Mouse (Mus musculus) MEL (cell line): Measurements from ENCODE around the gene Grpel1.
A peak's percentile ranks its signal among the peaks of the same experiment; 100 is the strongest.

Source experiments
- CTCF ChIP-seq, 3 experiments: IDR thresholded peaks in 2 of 3; conservative IDR thresholded peaks in 1 of 3; 2 replicates each; pipeline ENCODE4 v1.5.1; 2011 to 2012; ENCODE audit warnings: low read length in 3 of 3, low read depth in 2 of 3, mild to moderate bottlenecking in 2 of 3, improper control_type of control experiment in 1 of 3, inconsistent platforms in 1 of 3, mixed read lengths in 1 of 3, moderate library complexity in 1 of 3; ENCODE audit not compliant: control insufficient read depth in 1 of 3, insufficient read depth in 1 of 3, poor library complexity in 1 of 3, severe bottlenecking in 1 of 3
- EP300 ChIP-seq, 2 experiments: IDR thresholded peaks; 2 replicates each; pipeline ENCODE4 v1.6.1; 2011; ENCODE audit warnings: improper control_type of control experiment in 2 of 2, low read length in 2 of 2, low read depth in 1 of 2, mild to moderate bottlenecking in 1 of 2
- GATA1 ChIP-seq: IDR thresholded peaks from 2 replicates; pipeline ENCODE4 v1.6.1; 2011; ENCODE audit warnings: low read depth, low read length, improper control_type of control experiment
- HCFC1 ChIP-seq: IDR thresholded peaks from 2 replicates; pipeline ENCODE4 v1.6.1; 2012; ENCODE audit warnings: low read depth, mild to moderate bottlenecking, inconsistent platforms, low read length, improper control_type of control experiment, moderate library complexity
- MEF2A ChIP-seq: IDR thresholded peaks from 2 replicates; pipeline ENCODE4 v1.6.1; 2014; ENCODE audit warnings: low read depth, mild to moderate bottlenecking, inconsistent platforms, low read length, improper control_type of control experiment; ENCODE audit not compliant: poor library complexity, insufficient replicate concordance, severe bottlenecking; ENCODE audit errors: extremely low read depth
- MXI1 ChIP-seq: IDR thresholded peaks from 2 replicates; pipeline ENCODE4 v1.6.1; 2011; ENCODE audit warnings: mild to moderate bottlenecking, low read depth, low read length, improper control_type of control experiment
- MYB ChIP-seq: IDR thresholded peaks from 2 replicates; pipeline ENCODE4 v1.6.1; 2011; ENCODE audit warnings: mild to moderate bottlenecking, low read depth, low read length, improper control_type of control experiment
- POLR2A ChIP-seq, 2 experiments: IDR thresholded peaks; 2 replicates each; pipeline ENCODE4 v1.6.1; 2011 to 2012; ENCODE audit warnings: low read length in 2 of 2, mild to moderate bottlenecking in 2 of 2, control low read depth in 1 of 2, improper control_type of control experiment in 1 of 2, low read depth in 1 of 2, moderate library complexity in 1 of 2; ENCODE audit not compliant: control insufficient read depth in 1 of 2, insufficient read depth in 1 of 2, poor library complexity in 1 of 2
- USF1 ChIP-seq: IDR thresholded peaks from 2 replicates; pipeline ENCODE4 v1.6.1; 2014; ENCODE audit warnings: low read depth, mild to moderate bottlenecking, inconsistent platforms, low read length, improper control_type of control experiment, moderate library complexity

DNA sequence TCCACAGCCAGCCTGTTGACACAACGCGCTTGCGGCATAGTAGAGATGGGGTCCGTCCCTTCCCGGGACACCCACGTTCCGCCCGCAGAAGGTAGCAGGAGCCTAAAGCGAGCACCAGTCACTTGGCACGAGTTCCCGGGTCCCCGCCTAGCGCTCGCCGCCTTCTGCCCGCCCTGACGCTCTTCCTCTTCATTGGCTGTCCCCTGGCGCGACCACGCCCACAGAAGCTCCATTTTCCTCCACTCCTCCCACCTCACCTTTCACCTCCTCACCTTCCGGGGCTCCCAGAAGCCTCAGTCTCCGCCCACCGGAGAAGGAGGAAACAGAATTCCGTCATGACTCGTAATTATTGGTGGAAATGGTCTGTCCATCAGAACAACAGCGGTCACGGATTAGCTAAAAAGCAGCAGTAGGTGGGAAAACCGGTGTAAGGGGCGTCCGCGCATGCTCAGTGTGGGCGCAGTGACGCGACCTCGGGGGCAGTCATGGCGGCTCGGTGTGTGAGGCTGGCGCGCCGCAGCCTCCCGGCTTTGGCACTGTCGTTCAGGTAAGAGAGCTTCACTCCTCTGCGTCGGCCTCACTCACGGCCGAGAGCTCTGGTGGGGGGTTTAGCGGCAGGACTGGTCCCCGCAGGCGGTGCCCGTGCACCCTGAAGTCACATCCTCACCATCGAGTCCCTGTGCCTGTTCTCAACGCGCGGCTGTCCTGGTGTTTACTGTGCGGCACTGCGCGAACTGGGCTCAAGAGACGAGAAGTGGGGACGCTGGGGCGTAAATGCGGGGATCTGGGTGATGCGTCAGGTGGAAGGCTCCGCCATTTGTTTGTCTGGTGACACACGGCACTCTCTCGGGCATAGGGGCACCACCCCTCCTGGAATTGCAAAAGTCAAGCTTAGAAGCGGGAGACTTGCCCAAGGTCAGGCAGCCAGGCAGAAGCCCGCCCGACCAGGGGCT is at the start of gene Grpel1:
- TF ChIP-seq CTCF (IDR thresholded peaks at IDR 0.05 in 2 of 3, conservative IDR thresholded peaks at IDR 0.05 in 1 of 3; ENCODE audit: control insufficient read depth in 1 of 3, insufficient read depth in 1 of 3, low read depth in 2 of 3, low read length in 3 of 3, poor library complexity in 1 of 3, severe bottlenecking in 1 of 3) (no peak), EP300 (IDR thresholded peaks at IDR 0.05; ENCODE audit: low read depth in 1 of 2, low read length in 2 of 2) (no peak), HCFC1 (peak; percentile 96), POLR2A (IDR thresholded peaks at IDR 0.05; ENCODE audit: control insufficient read depth in 1 of 2, insufficient read depth in 1 of 2, low read depth in 1 of 2, low read length in 2 of 2, poor library complexity in 1 of 2) (peak; percentile 35 to 98; a peak in 3 of 4 replicates), MYB (no peak), USF1 (no peak), MEF2A (no peak), GATA1 (no peak), MXI1 (peak; percentile 93)
